Mouse (Mus musculus) stomach, postnatal 0 days (tissue): ENCODE measurements around the gene Atp13a4.

Source experiments
- CTCF ChIP-seq: IDR thresholded peaks from 2 replicates; pipeline ENCODE4 v1.5.1; 2016; ENCODE audit warnings: antibody characterized with exemption, low read depth, mild to moderate bottlenecking, moderate library complexity
- EP300 ChIP-seq: optimal IDR thresholded peaks from 2 replicates; pipeline ENCODE3; 2016; ENCODE audit warnings: antibody characterized with exemption

GRCm38 (mm10) chr16:29535866-29536265 lies 8.8 kb downstream of the Atp13a4 start:
- TF ChIP-seq EP300, result no peak
- TF ChIP-seq CTCF, result no peak
